Mouse (Mus musculus): ENCODE data around the gene Plau. TPM values are rescaled to one million over a fixed set of nuclear protein-coding genes. Genes with fewer than 3 reads are reported as not detected.

The Plau gene
- polyA plus RNA-seq, 1 experiment from 2014 or later = 21.7 TPM

DNA sequence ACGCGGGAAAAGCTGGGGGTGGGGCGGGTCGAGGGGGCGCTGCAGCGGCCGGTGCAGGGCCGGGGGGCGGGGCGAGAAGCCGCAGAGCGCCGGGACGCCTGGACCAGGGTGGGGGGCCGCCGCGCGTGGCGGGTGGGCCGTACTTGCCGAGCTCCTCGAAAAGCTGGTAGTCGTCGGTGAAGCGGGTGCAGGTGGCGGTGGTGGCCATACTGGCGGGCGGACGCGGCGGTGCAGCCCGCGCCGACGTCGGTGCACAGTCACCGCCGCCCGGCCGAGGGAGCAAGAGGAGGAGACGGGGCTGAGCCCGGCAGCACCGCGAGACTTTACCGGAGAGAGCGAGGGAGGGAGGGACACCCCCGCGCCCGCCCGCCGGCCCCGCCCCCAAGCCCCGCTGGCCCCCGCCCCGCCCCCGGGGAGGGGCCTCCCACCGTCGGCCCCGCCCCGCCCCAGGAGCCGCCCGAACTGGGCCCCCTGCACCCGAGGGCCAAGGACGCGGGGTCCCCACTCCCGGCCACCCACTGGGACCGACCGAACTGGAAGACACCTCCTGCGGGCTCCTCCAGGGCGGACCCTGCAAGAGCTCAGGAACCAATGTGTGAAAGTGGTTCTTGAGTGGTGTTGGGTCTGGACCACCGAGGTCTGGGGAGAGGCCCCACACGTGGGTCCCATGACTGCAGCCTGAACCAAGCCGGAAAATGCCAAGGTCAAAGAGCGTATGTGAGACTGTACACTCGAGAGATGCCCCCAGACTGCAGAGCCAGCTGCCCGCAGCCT is 42.5 kb upstream of the Plau start, which contains the start of gene Camk2g:
TSS of gene Camk2g (minus strand) at position 331 of the 774 bp plus-strand sequence.
- H3K4me2 ChIP-seq (replicated peaks; ENCODE audit: low read depth, low read length) = peak within 1 kb of the TSS; percentile 98
- WGBS = under 1% methylated on average over 51 of the region's 76 CpGs
- peak within 1 kb of the TSS; percentile 66; the same call in 1 of the 2 replicates for H3K27ac ChIP-seq (ENCODE audit: low read length)
- H3K4me3 ChIP-seq (ENCODE audit: low read length) = peak within 1 kb of the TSS; percentile 84
- peak; percentile 91 for ATAC-seq (ENCODE audit: low FRiP score, low TSS enrichment)
- H3K36me3 ChIP-seq (ENCODE audit: insufficient read depth, low read length) = peaks cover 22% of the 10 kb centered on the region
- no peaks in the 10 kb centered on the region for H3K9me3 ChIP-seq (ENCODE audit: low read length)
- peaks cover 26% of the 10 kb centered on the region for H3K4me1 ChIP-seq (ENCODE audit: insufficient read depth, low read length)
- H3K9ac ChIP-seq (replicated peaks; ENCODE audit: low read length) = peak within 1 kb of the TSS; percentile 84
- no peaks in the 10 kb centered on the region for H3K27me3 ChIP-seq (ENCODE audit: insufficient read depth, low read length)

GRCm38 (mm10) chr14:20794589-20794988 is 41.9 kb upstream of the Plau start:
- ATAC-seq (ENCODE audit: low FRiP score, low TSS enrichment) = no peak
- Histone ChIP-seq H3K4me1 (ENCODE audit: insufficient read depth, low read length) (peaks cover 26% of the 10 kb centered on the region), H3K27ac (ENCODE audit: low read length) (no peak overlapping the region), H3K9ac (replicated peaks; ENCODE audit: low read length) (peak overlapping the region; percentile 84), H3K4me3 (ENCODE audit: low read length) (peak overlapping the region; percentile 84), H3K9me3 (ENCODE audit: low read length) (no peaks in the 10 kb centered on the region), H3K27me3 (ENCODE audit: insufficient read depth, low read length) (no peaks in the 10 kb centered on the region), H3K4me2 (replicated peaks; ENCODE audit: low read depth, low read length) (peak overlapping the region; percentile 98), H3K36me3 (ENCODE audit: insufficient read depth, low read length) (peaks cover 21% of the 10 kb centered on the region)
- 10% methylated on average over 9 of the region's 9 CpGs for WGBS

- 51% methylated on average over 6 of the region's 9 CpGs for WGBS
- Histone ChIP-seq H3K4me3 (ENCODE audit: low read length) (no peak overlapping the region), H3K36me3 (ENCODE audit: insufficient read depth, low read length) (peaks cover 11% of the 10 kb centered on the region), H3K4me1 (ENCODE audit: insufficient read depth, low read length) (peaks cover 26% of the 10 kb centered on the region), H3K4me2 (replicated peaks; ENCODE audit: low read depth, low read length) (no peak overlapping the region), H3K9me3 (ENCODE audit: low read length) (no peaks in the 10 kb centered on the region), H3K27ac (ENCODE audit: low read length) (no peak overlapping the region), H3K9ac (replicated peaks; ENCODE audit: low read length) (no peak overlapping the region), H3K27me3 (ENCODE audit: insufficient read depth, low read length) (no peaks in the 10 kb centered on the region)
- no peak for ATAC-seq (ENCODE audit: low FRiP score, low TSS enrichment)
Measured at GRCm38 (mm10) chr14:20795423-20796152, 40.9 kb upstream of the Plau start.

- no peaks in the 10 kb centered on the region for H3K27me3 ChIP-seq (ENCODE audit: insufficient read depth, low read length)
- H3K4me2 ChIP-seq (replicated peaks; ENCODE audit: low read depth, low read length) = no peak overlapping the region
- peaks cover 26% of the 10 kb centered on the region for H3K4me1 ChIP-seq (ENCODE audit: insufficient read depth, low read length)
- no peak overlapping the region for H3K27ac ChIP-seq (ENCODE audit: low read length)
- no peak overlapping the region for H3K4me3 ChIP-seq (ENCODE audit: low read length)
- H3K9me3 ChIP-seq (ENCODE audit: low read length) = no peaks in the 10 kb centered on the region
- H3K9ac ChIP-seq (replicated peaks; ENCODE audit: low read length) = no peak overlapping the region
- peaks cover 7% of the 10 kb centered on the region; the same call in 1 of the 2 replicates for H3K36me3 ChIP-seq (ENCODE audit: insufficient read depth, low read length)
- no peak for ATAC-seq (ENCODE audit: low FRiP score, low TSS enrichment)
- WGBS = 73% methylated on average over 8 of the region's 8 CpGs
Measured at GRCm38 (mm10) chr14:20796170-20796569, 40.3 kb upstream of the Plau start.

DNA sequence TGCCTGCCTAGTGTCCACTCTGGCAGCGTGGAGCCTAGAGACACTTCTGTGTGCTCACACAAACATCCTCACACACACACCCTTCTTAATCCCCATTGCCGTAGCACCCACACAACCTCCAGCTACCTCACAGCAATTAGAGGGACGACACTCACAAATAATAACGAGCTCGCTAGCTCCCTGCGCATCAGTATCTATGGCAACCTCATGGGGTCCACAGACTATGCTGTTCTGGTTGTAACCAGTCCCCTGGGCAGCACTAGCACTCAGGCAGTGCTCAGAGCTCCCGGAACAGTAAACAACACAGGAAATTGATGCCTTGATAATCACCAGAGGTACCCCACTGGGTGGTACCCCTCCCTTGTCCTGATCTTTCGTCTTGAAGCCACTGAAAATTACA is 39.8 kb upstream of the Plau start:
- Histone ChIP-seq H3K27me3 (ENCODE audit: insufficient read depth, low read length) (no peaks in the 10 kb centered on the region), H3K9ac (replicated peaks; ENCODE audit: low read length) (no peak overlapping the region), H3K9me3 (ENCODE audit: low read length) (no peaks in the 10 kb centered on the region), H3K27ac (ENCODE audit: low read length) (no peak overlapping the region), H3K4me3 (ENCODE audit: low read length) (no peak overlapping the region), H3K4me2 (replicated peaks; ENCODE audit: low read depth, low read length) (no peak overlapping the region), H3K36me3 (ENCODE audit: insufficient read depth, low read length) (0 out of 2 replicates have a peak, but pooled peaks cover 3% of the 10 kb centered on the region), H3K4me1 (ENCODE audit: insufficient read depth, low read length) (peaks cover 26% of the 10 kb centered on the region)
- ATAC-seq (ENCODE audit: low FRiP score, low TSS enrichment) = no peak
- 66% methylated on average over 8 of the region's 8 CpGs for WGBS

GRCm38 (mm10) chr14:20798300-20798699 is 38.2 kb upstream of the Plau start:
- H3K4me3 ChIP-seq (ENCODE audit: low read length) = no peak overlapping the region
- H3K27ac ChIP-seq (ENCODE audit: low read length) = no peak overlapping the region
- 84% methylated on average over 6 of the region's 6 CpGs for WGBS
- H3K4me2 ChIP-seq (replicated peaks; ENCODE audit: low read depth, low read length) = no peak overlapping the region
- H3K27me3 ChIP-seq (ENCODE audit: insufficient read depth, low read length) = no peaks in the 10 kb centered on the region
- no peaks in the 10 kb centered on the region for H3K9me3 ChIP-seq (ENCODE audit: low read length)
- peaks cover 14% of the 10 kb centered on the region for H3K4me1 ChIP-seq (ENCODE audit: insufficient read depth, low read length)
- ATAC-seq (ENCODE audit: low FRiP score, low TSS enrichment) = no peak
- H3K36me3 ChIP-seq (ENCODE audit: insufficient read depth, low read length) = no peaks in the 10 kb centered on the region
- H3K9ac ChIP-seq (replicated peaks; ENCODE audit: low read length) = no peak overlapping the region

DNA sequence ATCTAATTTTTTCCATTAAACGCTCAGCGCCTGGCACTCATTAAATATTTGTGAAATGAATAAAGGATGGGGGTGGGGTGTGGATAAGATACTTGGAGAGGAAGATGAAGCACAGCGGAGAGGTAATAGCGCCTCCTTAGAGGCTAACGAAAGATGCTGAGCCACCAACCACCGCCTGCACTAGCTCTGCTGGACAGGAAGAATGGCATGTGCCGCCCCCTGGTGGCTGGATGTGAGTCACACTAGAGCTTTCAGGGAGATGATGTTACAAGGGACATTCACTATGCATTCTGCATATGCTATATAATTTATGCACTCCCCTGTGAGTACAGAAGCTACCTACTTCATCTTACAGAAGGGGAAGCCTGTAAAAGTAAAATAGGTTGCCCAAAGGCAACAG is 37.7 kb upstream of the Plau start:
- WGBS = 11% methylated on average over 7 of the region's 7 CpGs
- Histone ChIP-seq H3K4me2 (replicated peaks; ENCODE audit: low read depth, low read length) (no peak overlapping the region), H3K9ac (replicated peaks; ENCODE audit: low read length) (no peak overlapping the region), H3K4me1 (ENCODE audit: insufficient read depth, low read length) (peaks cover 15% of the 10 kb centered on the region), H3K4me3 (ENCODE audit: low read length) (no peak overlapping the region), H3K36me3 (ENCODE audit: insufficient read depth, low read length) (no peaks in the 10 kb centered on the region), H3K9me3 (ENCODE audit: low read length) (no peaks in the 10 kb centered on the region), H3K27ac (ENCODE audit: low read length) (no peak overlapping the region), H3K27me3 (ENCODE audit: insufficient read depth, low read length) (no peaks in the 10 kb centered on the region)
- no peak for ATAC-seq (ENCODE audit: low FRiP score, low TSS enrichment)

DNA sequence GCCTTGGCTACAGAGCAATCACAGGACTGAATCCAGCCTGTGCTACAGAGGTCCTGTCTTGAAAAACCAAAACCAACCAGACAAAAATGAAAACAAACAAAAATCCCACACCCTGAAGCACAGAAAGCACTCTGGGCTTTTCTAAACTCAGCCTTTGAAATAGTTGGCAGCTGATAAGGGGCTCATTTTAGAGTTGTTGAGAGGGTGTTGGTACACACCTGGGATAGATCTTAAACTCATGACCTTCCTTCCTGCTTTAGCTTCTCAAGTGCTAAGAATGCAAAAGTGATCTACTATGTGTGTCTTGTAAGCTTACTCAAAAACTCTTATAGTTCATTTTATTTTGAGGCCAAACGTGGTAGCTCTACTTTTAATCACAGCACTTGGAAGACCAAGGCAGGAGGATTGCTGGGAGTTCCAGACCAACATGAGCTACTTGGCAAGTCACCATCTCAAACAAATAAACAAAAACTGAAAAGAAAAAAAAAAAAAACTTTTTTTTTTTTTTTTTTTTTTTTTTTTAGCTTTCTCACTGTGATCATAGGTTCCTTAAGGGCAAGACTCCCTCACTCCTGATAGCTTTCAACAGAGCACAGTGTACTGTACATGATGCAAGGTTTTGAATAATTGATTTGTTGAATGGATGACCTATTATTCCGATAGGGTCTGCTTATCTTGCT is 33.4 kb upstream of the Plau start:
- Histone ChIP-seq H3K4me1 (ENCODE audit: insufficient read depth, low read length) (peaks cover 15% of the 10 kb centered on the region), H3K27me3 (ENCODE audit: insufficient read depth, low read length) (no peaks in the 10 kb centered on the region), H3K4me3 (ENCODE audit: low read length) (no peak overlapping the region), H3K9ac (replicated peaks; ENCODE audit: low read length) (no peak overlapping the region), H3K36me3 (ENCODE audit: insufficient read depth, low read length) (no peaks in the 10 kb centered on the region), H3K4me2 (replicated peaks; ENCODE audit: low read depth, low read length) (no peak overlapping the region), H3K9me3 (ENCODE audit: low read length) (no peaks in the 10 kb centered on the region), H3K27ac (ENCODE audit: low read length) (no peak overlapping the region)
- peak; percentile 46; the same call in 1 of the 2 replicates for ATAC-seq (ENCODE audit: low FRiP score, low TSS enrichment)
- WGBS = 36% methylated on average over 2 of the region's 2 CpGs

DNA sequence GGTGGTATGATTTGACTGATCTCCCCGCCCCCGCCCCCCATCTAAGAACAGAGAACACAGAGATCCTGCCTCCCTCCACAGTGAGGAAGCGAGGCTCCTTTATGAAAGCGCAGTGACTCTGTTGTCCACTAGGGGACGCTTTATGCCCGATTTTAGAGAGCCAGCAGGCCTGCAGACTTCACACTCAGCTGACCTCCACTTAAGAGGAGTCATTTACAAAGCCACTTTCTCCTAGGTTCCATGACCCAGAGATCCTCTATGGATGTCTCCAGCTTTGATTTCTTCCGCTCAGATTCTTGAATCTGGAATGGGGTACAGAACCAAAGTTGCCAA is 32.9 kb upstream of the Plau start:
- 2% methylated on average over 7 of the region's 7 CpGs for WGBS
- no peaks in the 10 kb centered on the region for H3K36me3 ChIP-seq (ENCODE audit: insufficient read depth, low read length)
- H3K4me1 ChIP-seq (ENCODE audit: insufficient read depth, low read length) = peaks cover 15% of the 10 kb centered on the region
- ATAC-seq (ENCODE audit: low FRiP score, low TSS enrichment) = peak; percentile 65; the same call in 1 of the 2 replicates
- H3K9me3 ChIP-seq (ENCODE audit: low read length) = no peaks in the 10 kb centered on the region
- no peak overlapping the region for H3K9ac ChIP-seq (replicated peaks; ENCODE audit: low read length)
- H3K27ac ChIP-seq (ENCODE audit: low read length) = no peak overlapping the region
- H3K4me3 ChIP-seq (ENCODE audit: low read length) = no peak overlapping the region
- no peak overlapping the region for H3K4me2 ChIP-seq (replicated peaks; ENCODE audit: low read depth, low read length)
- H3K27me3 ChIP-seq (ENCODE audit: insufficient read depth, low read length) = no peaks in the 10 kb centered on the region

Data from kidney, embryonic 16.5 days (tissue).